Mouse (Mus musculus) ES-Bruce4 (cell line): ENCODE results near the gene Apip.

Experiments used
- CTCF ChIP-seq: IDR thresholded peaks from one replicate; pipeline ENCODE4 v1.8.1; 2011; ENCODE audit warnings: low read depth, low read length
- POLR2A ChIP-seq: IDR thresholded peaks from one replicate; pipeline ENCODE4 v1.8.1; 2011; ENCODE audit warnings: low read length; ENCODE audit not compliant: insufficient read depth

DNA sequence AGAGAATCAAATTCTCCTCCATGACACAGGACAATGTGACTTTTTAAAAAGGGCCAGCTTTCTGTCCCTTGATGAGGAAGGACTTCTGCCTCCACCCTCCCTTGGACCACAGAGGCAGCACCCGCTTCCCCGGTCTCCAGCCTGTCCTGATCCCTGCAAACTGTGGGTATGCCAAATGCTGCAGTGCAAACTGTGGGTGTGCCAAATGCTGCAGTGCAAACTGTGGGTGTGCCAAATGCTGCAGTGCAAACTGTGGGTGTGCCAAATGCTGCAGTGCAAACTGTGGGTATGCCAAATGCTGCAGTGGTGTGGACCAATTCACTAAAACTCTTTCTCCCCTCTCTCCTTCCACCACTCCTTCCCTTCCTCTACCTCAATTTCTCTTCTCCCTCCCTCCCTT, 32.7 kb downstream of the Apip start:
- TF ChIP-seq CTCF = no peak
- no peak for TF ChIP-seq POLR2A
